Mouse (Mus musculus): Measurements from ENCODE around the gene Tmem120a.

GRCm38 (mm10) chr5:135707855-135708254 lies 36.4 kb downstream of the Tmem120a start:
- TF ChIP-seq ZNF384 (IDR thresholded peaks at IDR 0.05; ENCODE audit: low read depth, low read length) (no peak), MAFK (IDR thresholded peaks at IDR 0.05; ENCODE audit: insufficient read depth, low read depth, low read length) (no peak)

Data from ES-E14 (cell line).